Mouse (Mus musculus): Measurements from ENCODE around the gene Srebf2.

The Srebf2 gene

DNA sequence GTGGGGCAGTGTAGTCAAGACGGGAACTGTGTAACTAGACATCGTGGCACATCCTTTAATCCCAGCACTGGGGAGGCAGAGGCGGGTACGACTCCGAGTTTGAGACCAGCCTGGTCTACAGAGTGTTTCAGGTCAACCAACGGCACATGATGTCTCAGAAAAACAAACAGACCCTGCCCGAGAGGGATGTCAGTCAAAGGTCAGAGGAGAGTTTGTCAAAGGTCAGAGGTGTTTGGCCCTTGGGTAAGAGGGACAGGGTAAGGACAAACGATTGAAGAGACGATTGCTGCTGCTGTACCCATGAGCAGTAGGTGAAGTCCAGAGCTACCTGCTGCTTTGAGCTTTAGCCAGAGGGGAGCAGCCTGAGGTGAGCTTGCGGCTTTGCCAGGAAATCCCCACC is 36.6 kb downstream of the Srebf2 start:
- WGBS = 87% methylated on average over 10 of the region's 10 CpGs

DNA sequence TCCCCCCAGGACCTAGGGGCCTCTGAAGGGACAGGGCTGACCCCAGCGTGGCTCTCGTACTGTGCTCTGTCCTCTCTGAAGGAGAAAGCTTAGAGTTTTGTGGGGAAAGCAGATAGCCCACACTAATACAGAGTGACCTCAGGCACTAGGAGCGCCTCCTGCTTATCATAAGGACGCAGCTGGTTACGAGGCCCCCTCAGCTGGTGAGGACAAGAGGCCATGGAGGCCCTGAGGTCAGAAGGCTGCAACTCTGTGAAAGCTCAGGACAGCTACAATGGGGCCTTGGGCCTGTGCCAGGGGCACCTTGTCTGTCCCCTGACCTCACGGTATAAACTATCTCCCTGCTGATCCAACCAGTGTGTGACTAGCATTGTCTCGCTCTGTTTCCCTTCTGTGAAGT is 37.2 kb downstream of the Srebf2 start:
- 85% methylated on average over 7 of the region's 7 CpGs for WGBS

DNA sequence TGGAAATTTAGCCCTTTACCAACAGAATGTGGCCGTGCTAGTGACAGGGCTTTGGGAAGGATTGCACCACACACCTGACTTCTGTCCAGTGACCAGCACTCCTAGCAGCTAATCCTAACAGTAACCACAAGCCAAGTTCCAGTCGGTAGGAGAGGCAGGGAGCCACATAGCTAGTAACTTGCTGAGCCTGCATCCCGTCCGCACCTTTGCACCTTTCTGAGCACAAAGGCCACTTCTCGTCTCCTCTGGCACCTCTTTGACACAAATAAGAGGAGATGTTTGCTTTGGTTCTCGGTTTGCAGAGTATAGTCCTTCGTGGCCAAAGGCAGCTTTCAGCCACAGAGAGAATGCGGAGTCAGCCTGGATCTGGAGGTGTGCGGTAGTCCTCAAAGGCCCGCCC is 37.7 kb downstream of the Srebf2 start:
- 91% methylated on average over 10 of the region's 10 CpGs for WGBS

DNA sequence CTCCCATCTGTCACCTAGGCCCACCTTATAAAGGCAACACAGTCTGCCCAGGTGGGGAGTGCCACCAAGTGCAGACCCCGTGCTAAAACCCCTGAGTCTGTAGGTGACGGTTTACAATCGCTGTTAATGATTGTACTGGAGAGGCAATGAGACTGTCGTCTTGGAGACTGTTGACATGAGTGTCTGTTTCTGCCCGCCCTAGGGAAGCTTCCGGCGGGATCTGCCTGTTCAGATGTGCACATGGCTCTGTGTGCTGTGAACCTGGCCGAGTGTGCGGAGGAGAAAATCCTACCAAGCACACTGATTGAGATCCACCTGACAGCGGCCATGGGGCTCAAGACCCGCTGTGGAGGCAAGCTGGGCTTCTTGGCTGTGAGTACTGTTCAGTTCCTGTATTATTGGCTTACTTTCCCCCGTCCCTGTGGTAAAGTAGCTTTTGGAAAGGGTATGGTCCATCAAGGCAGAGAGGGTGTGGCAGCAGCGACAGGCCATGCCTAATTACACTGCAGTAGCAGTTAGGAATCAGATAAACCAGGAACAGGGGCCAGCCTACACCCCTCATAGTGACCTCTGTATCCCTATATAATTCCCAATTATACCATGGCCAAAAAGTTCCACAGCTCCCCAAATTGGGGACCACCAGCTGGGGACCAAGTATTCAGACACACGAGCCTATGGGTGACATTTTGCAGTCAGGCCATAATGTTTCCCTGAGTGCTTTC is 38.2 kb downstream of the Srebf2 start:
- 91% methylated on average over 14 of the region's 14 CpGs for WGBS

- WGBS = 67% methylated on average over 14 of the region's 14 CpGs
Measured at GRCm38 (mm10) chr15:82186131-82186530, 39.1 kb downstream of the Srebf2 start.

DNA sequence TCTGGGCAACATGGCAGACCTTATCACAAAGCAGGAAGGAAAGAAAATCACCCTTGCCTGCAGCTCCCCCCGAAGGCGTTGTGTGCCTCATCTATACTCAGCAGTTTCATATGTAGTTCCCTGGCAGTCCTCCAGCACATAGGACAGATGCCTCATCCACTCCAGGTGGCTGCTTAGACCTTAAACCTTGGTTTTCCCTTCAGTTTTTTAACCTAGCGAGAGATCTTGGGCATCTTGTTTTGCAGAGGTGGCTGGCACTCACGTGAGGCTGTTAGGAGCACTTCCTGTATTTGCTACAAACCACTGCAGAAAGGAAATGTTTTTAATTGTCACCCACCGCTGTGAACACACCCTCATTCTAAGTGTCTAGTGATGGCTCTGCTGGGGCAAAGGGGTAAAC is 40.0 kb downstream of the Srebf2 start:
- WGBS = 58% methylated on average over 5 of the region's 5 CpGs

DNA sequence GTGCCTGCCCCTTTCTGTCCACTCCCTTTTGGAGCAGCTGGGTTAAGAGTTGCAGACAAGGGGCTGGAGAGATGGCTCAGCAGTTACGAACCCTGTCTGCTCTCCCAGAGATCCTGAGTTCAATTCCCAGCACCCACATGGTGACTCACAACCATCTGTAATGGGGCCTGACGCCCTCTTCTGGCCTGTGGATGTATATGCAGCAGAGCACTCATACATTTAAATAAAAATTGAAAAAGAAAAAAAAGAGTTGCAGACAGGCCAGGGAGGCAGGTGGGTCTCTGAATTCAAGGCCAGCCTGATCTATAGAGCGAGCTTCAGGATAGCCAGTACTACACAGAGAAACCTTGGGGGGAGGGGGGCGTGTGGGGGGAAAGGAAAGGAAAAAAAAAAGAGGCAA is 40.4 kb downstream of the Srebf2 start:
- WGBS = 93% methylated on average over 4 of the region's 4 CpGs

DNA sequence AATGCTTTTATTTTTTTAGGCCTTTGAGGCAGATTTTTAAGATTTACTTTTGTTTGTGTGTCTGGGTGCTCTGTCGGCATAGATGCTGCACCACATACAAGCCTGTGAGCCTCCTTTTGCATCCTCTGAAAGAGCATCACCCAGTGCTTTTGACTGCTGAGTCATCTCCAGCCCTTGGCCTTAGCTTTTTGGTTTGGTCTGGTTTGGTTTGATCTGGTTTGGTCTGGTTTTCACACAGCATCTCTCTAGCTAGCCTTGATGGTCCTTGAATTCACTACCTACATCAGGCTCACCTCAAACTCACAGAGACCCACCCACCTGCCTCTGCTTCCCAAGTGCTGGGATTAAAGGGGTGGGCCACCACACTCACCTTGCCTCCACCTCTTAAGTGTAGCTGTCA is 40.9 kb downstream of the Srebf2 start:
- WGBS = 72% methylated on average over 1 of the region's 1 CpGs

- WGBS = 73% methylated on average over 10 of the region's 10 CpGs
Measured at GRCm38 (mm10) chr15:82188481-82189240, 41.7 kb downstream of the Srebf2 start.

DNA sequence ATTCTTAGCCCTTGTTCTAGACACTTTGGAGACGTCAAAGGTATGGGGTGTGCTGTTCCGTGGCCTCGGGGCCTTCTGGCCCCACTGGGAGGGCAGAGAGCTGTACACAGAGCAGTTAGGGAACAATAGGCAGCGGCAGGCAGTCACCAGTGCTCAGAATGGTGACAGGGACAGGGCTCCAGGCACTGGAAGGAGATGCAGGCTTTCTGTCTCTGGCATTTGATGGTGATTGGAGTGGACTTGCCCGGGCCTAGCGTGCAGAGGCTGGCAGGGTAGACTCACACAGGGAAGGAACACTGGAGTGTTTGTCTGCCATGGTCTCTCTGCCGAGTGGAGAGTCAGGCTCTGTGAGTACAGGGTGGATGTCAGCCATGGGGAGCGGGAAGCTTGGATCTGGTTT is 45.6 kb downstream of the Srebf2 start:
- 61% methylated on average over 8 of the region's 8 CpGs for WGBS

GRCm38 (mm10) chr15:82196300-82196699 is 49.3 kb downstream of the Srebf2 start:
- WGBS = 70% methylated on average over 12 of the region's 12 CpGs

DNA sequence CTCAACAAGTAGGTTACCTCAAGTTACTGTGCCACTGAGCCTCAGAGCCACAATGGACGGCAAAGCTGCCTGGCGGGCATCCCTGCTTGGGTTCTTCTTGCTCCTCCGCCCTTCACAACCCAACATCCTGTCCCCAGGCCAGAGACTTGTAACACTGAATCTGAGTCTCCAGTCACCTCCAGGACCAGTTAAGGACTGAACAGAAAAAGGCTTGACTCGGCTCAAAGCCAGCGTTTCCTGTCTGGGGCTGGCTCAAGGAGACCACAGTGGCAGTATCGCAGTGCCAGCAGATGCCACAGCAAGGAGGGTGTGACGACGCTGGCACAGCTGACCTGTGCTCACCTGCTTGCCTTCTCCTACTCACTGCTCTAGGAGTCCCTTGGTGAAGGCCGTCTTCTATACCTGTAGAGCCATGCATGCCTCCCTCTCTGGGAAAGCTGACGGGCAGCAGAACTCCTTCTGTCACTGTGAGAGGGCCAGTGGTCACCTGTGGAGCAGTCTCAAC is 50.3 kb downstream of the Srebf2 start:
- 89% methylated on average over 10 of the region's 10 CpGs for WGBS

- 90% methylated on average over 11 of the region's 11 CpGs for WGBS
Measured at GRCm38 (mm10) chr15:82197937-82198336, 51.0 kb downstream of the Srebf2 start.

DNA sequence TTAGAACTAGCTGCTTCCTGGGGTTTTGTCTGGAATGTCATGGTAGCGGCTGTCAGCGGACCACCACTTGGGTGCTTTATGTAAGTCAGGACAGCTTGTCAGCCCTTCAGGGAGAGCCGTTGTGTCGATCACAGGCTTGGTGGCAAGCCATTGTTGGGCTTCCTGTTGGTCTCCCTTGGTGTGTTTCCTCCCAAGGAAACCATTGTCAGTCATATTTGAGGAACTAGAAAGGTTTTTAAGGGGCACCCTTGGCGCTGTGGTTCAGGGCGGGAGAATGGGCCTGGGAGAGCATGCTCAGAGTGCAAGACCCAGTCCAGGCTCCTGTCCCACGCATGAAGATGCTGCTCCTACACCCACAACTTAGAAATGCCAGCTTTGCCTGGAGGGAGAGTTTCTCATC is 51.4 kb downstream of the Srebf2 start:
- WGBS = 76% methylated on average over 7 of the region's 7 CpGs

- 85% methylated on average over 12 of the region's 12 CpGs for WGBS
Measured at GRCm38 (mm10) chr15:82199546-82199945, 52.6 kb downstream of the Srebf2 start.

DNA sequence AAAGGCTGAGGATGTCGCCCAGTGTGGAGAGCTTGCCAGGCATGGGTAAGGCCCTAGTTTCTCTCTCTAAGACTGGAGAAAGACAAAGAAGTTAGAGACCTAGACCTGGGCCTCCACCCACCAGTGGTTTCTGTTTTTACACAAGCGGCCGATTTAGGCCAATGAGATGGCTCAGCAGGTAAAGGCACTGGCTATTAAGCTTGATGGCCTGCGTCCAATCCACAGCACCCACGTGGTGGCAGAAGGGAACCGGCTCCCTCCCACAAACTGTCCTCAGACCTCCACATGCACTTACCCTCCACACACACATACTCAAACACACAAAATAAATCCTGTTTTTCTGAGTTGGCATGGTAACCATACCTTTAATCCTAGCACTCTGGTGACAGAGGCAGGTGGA is 55.1 kb downstream of the Srebf2 start:
- WGBS = 66% methylated on average over 6 of the region's 6 CpGs

DNA sequence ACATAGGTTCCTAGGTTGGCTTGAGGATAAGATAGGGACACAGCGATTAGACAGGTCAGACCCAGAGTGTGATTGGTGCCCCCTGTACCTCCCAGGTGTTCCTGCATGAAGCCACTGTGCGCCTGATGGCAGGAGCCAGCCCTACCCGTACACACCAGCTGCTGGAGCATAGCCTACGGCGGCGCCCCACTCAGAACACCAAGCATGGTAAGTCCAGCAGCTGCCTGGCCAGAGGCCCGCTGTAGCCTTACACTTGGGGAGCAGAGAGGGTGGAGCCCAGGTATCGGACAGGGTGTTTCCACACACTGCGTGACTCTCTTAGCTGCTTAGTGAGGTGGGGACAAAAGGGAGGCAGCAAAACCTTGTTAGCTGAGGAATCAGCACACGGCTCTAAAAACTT is 56.1 kb downstream of the Srebf2 start:
- 89% methylated on average over 10 of the region's 10 CpGs for WGBS

- 64% methylated on average over 20 of the region's 20 CpGs for WGBS
Measured at GRCm38 (mm10) chr15:82203611-82204351, 56.8 kb downstream of the Srebf2 start.

GRCm38 (mm10) chr15:82204680-82205371 is 57.8 kb downstream of the Srebf2 start:
- 62% methylated on average over 10 of the region's 10 CpGs for WGBS

GRCm38 (mm10) chr15:82206365-82207104 is 59.6 kb downstream of the Srebf2 start:
- WGBS = 47% methylated on average over 9 of the region's 9 CpGs

DNA sequence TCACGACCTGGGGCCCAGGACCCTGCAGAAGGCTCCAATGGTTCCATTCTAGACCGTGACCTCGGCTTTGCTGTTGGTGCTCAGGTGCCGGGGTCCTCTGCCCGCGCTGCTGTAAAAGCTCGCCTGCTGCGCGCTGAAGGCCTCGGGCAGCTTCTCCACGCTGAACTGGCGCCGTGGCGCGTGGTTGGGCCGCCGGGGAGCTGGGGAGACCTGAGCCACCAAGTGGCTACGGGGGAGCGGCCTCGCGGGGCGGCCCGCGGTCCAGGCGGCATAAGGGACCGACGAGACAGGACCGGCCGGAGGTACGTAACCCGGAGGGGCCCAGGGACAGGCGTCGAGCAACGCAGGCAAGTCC is 60.1 kb downstream of the Srebf2 start:
- 42% methylated on average over 34 of the region's 34 CpGs for WGBS
